Mouse (Mus musculus) small intestine, adult 2 months (tissue): ENCODE measurements around the gene Phf12.

Source experiments
- CTCF ChIP-seq: fragments of 200-500 bp; IDR thresholded peaks from 2 replicates; pipeline ENCODE4 v1.5.1; 2012; ENCODE audit warnings: low read depth, mild to moderate bottlenecking, control low read depth, inconsistent platforms, low read length, moderate library complexity, mixed read lengths; ENCODE audit not compliant: insufficient replicate concordance, insufficient read length; ENCODE audit errors: extremely low read depth
- POLR2A ChIP-seq: fragments of 200-500 bp; IDR thresholded peaks from 2 replicates; pipeline ENCODE4 v1.6.1; 2012; ENCODE audit warnings: low read depth, mild to moderate bottlenecking, control low read depth, inconsistent platforms, low read length, moderate library complexity

DNA sequence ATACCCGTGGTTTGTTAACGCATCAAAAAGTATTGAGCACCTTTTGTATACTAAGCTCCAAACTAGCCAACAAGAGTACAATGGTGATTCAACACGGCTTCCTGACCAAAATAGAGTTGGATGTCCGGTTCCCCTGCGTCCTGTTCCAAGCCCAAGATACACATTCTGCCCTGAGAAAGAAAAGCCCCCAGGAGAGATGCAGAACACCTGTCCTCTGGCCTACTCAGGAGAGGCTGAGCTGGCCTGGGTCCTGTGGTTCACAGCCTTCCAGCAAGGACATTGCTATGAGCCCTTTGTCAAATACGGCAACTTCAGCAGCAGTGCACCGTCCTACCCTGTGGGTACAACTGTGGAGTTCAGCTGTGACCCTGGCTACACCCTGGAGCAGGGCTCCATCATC, 9.0 kb upstream of the Phf12 start:
- TF ChIP-seq POLR2A: no peak
- TF ChIP-seq CTCF: no peak
